Mouse (Mus musculus) heart, postnatal 0 days (tissue): ENCODE measurements at regions not wholly inside any gene's neighbourhood (a gene's known extent, or its start where the extent isn't known, plus 50 kb on each side); places are given as distances from the start of the nearest gene placed in this dataset.

ENCODE experiments used
- ATAC-seq: fragments of 200-750 bp; cut with Nextera tagmentation; 2 replicates; pipeline ENCODE4 v1.8.0; 2017; ENCODE audit warnings: low read depth, moderate number of reproducible peaks, moderate library complexity; ENCODE audit not compliant: insufficient read depth
- DNase-seq: peaks from one replicate; pipeline ENCODE4 v3.0.0-alpha.2; 2016; ENCODE audit warnings: low spot score
- H3K27ac ChIP-seq: fragments of 300-500 bp; sonication (generic); 2 replicates; pipeline ENCODE4 v1.5.1; 2014; ENCODE audit warnings: low read depth, mild to moderate bottlenecking
- H3K27me3 ChIP-seq: fragments of 300-500 bp; sonication (generic); 2 replicates; pipeline ENCODE4 v1.6.1; 2014; ENCODE audit warnings: low read length, mixed read lengths; ENCODE audit not compliant: control insufficient read depth, insufficient read depth
- H3K36me3 ChIP-seq: fragments of 300-500 bp; sonication (generic); replicated peaks from 2 replicates; pipeline ENCODE4 v1.6.1; 2014; ENCODE audit warnings: low read length, mixed read lengths; ENCODE audit not compliant: control insufficient read depth, insufficient read depth
- H3K4me1 ChIP-seq: fragments of 300-500 bp; sonication (generic); 2 replicates; pipeline ENCODE4 v1.6.1; 2014; ENCODE audit warnings: antibody characterized with exemption; ENCODE audit not compliant: control insufficient read depth, insufficient read depth
- H3K4me2 ChIP-seq: fragments of 300-500 bp; sonication (generic); 2 replicates; pipeline ENCODE4 v1.6.1; 2014; ENCODE audit warnings: low read depth, mild to moderate bottlenecking, low read length, moderate library complexity
- H3K4me3 ChIP-seq: fragments of 300-500 bp; sonication (generic); 2 replicates; pipeline ENCODE4 v1.5.1; 2014; ENCODE audit warnings: low read depth, low read length
- H3K9ac ChIP-seq: fragments of 300-500 bp; sonication (generic); replicated peaks from 2 replicates; pipeline ENCODE4 v1.6.1; 2014; ENCODE audit warnings: low read depth, low read length, mixed read lengths
- H3K9me3 ChIP-seq: fragments of 300-500 bp; sonication (generic); replicated peaks from 2 replicates; pipeline ENCODE4 v1.6.1; 2016; ENCODE audit warnings: low read length; ENCODE audit not compliant: control insufficient read depth
- CTCF ChIP-seq: IDR thresholded peaks from 2 replicates; pipeline ENCODE4 v1.5.1; 2016; ENCODE audit warnings: antibody characterized with exemption, control low read depth, low read depth
- EP300 ChIP-seq: IDR thresholded peaks from 2 replicates; pipeline ENCODE4 v1.6.1; 2016; ENCODE audit warnings: antibody characterized with exemption, low read depth
- WGBS: fragments of 180-500 bp; shearing (Covaris S2); extraction: QIAGEN DNeasy Blood & Tissue Kit; methylation state at CpG from one replicate; pipeline ENCODE4 v1.1.7; 2014; 5-methylcytosine and 5-hydroxymethylcytosine counted together

DNA sequence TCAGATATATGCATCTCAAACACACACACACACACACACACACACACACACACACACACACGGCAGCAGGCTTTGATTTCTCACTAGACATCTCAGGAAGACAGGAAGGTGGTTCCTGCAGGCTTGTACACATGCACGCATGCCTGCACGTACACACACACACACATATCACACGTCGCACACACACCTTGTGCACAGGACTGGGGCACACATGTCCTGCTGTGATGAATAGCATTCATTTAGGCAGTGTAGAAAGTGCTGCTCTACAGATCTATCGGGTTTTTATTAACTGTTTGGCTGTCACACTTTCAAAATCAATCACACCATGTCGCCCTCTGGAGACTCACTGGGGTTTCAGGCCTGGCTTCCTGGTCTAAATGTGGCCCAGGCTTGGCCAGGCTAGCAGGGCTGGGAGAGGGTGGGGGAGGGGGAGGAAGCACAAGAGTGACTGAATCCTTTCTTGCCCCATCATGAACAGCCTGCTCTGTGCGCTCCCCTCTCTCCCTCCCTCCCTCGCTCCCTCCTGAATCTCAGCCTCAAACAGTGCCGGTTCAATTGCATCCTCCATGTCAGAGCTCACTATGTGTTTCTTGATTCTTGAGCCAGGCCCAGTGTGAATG, 236.8 kb upstream of the Tle3 start:
- WGBS = 63% methylated on average over 10 of the region's 10 CpGs
- no peak for TF ChIP-seq CTCF
- no peak for TF ChIP-seq EP300
- Histone ChIP-seq H3K36me3 (no peaks in the 10 kb centered on the region), H3K9ac (no peak overlapping the region), H3K9me3 (no peaks in the 10 kb centered on the region), H3K4me2 (no peak overlapping the region), H3K27me3 (0 out of 2 replicates have a peak, but pooled peaks cover 21% of the 10 kb centered on the region), H3K4me3 (no peak overlapping the region), H3K4me1 (no peaks in the 10 kb centered on the region), H3K27ac (no peak overlapping the region)
- DNase-seq = no peak
- ATAC-seq = no peak

DNA sequence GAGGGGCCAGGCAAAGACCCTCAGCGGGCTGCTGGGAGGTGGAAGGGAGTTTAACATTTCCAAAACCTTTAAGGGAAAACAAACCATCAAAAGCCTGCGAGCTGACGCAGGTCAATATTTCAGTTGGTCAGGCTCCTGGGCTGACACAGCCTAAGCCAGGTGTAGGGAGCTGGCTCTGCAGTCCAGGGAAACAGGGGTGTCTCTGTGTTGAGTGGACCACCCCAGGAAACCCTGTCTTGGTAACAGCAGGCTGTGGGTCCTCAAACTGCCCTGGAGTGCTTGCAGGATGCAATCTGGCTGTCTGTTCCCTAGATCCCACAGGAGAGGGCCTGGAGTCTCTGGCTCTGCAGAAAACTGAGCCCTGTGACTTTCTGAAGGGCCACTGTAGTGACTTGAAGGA, 236.2 kb upstream of the Tle3 start:
- Histone ChIP-seq H3K27ac (no peak overlapping the region), H3K27me3 (0 out of 2 replicates have a peak, but pooled peaks cover 16% of the 10 kb centered on the region), H3K4me2 (no peak overlapping the region), H3K4me1 (no peaks in the 10 kb centered on the region), H3K9ac (no peak overlapping the region), H3K36me3 (no peaks in the 10 kb centered on the region), H3K4me3 (no peak overlapping the region), H3K9me3 (no peaks in the 10 kb centered on the region)
- TF ChIP-seq CTCF = no peak
- TF ChIP-seq EP300 = no peak
- no peak for ATAC-seq
- WGBS = 71% methylated on average over 3 of the region's 3 CpGs
- DNase-seq = no peak

DNA sequence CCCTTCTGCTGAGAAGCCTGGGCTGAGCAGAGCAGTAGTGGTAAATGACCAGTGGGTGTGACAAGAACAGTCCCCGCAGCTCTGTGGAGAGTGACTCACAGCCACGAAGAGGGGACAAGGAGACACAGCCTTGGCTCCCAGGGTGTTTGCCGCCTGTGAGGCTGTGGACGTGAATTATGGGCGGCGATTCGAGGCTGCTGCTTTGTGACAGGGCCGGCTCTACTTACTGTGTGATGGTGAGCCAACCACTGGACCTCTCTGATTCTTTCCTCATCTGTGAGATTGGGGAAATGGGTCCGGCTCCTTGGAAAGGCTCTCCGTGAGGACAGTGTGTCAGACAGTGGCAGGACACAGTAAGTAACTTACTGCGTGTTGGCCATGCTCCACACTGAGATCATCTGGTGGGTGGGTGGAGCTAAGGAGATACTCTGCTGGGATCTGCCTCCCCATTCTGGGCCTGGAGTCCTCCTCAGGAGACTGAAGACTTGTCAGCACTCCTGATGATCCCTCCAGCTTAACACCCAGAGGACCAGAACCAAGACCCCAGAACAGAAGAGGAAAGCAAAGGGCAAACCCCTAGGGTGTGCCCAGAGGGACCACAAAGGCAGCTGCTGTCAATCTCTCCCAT, 233.3 kb upstream of the Tle3 start:
- 53% methylated on average over 11 of the region's 11 CpGs for WGBS
- no peak for DNase-seq
- Histone ChIP-seq H3K27ac (no peak overlapping the region), H3K9ac (no peak overlapping the region), H3K4me3 (no peak overlapping the region), H3K9me3 (no peaks in the 10 kb centered on the region), H3K36me3 (no peaks in the 10 kb centered on the region), H3K4me2 (no peak overlapping the region), H3K27me3 (0 out of 2 replicates have a peak, but pooled peaks cover 7% of the 10 kb centered on the region), H3K4me1 (no peaks in the 10 kb centered on the region)
- TF ChIP-seq CTCF (no peak), EP300 (no peak)
- peak; percentile 44 for ATAC-seq

DNA sequence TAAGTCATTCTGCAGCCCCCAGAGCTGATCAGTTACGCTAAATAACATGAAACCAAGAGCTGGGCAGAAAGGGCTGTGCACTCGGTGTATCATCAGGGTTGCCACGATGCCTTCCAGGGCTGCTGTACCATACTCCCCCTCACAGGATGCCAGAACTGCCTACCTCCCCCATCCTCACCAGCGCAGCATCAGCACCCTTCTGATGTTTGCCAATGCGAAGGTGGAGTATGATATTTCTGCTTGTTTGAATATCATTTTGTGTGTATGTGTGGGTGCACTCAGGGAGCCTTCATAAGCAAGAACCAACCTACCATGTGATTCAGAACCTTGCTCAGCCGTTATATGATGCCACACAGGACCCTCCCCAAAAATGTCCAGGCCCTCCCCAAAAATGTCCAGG, 229.1 kb upstream of the Tle3 start:
- no peak for TF ChIP-seq CTCF
- TF ChIP-seq EP300 = no peak
- H3K9ac ChIP-seq = no peak overlapping the region
- no peaks in the 10 kb centered on the region for H3K4me1 ChIP-seq
- H3K9me3 ChIP-seq = no peaks in the 10 kb centered on the region
- H3K27ac ChIP-seq = no peak overlapping the region
- H3K36me3 ChIP-seq = no peaks in the 10 kb centered on the region
- DNase-seq (no peak), ATAC-seq (no peak)
- 84% methylated on average over 6 of the region's 6 CpGs for WGBS
- H3K4me3 ChIP-seq = no peak overlapping the region
- no peak overlapping the region for H3K4me2 ChIP-seq
- peaks cover 16% of the 10 kb centered on the region; the same call in 1 of the 2 replicates for H3K27me3 ChIP-seq

DNA sequence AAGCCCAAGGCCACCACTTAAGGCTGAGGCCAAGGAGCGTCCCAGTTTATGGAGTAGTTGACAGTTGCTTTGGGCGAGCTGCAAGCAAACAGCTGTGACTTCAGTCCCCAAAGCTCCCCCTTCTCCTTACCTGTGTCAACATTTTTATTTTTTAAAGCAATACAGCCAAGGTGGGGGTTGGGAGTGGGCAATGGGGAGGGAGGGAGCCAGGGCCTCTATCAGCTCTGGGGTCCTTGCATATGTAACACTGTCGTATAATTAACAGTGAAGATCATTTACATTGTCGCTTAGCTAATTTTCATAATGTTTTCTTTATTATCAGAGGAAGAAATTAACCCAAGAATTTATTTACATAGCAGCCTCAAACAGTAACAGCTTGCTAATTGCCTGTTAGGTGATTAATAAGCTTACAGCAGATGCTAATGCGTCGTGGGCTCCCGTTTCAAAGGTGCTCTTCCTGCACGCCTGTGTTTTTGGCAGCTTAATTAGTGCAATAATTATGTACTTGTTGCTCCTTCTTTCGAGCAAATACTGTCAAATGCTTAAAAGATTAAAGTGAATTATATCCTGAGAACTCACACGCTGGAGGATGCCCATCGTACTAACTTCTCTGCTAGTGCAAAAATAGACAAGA, 227.4 kb upstream of the Tle3 start:
- DNase-seq (no peak), ATAC-seq (no peak)
- Histone ChIP-seq H3K9me3 (no peaks in the 10 kb centered on the region), H3K27me3 (peaks cover 16% of the 10 kb centered on the region; the same call in 1 of the 2 replicates), H3K36me3 (no peaks in the 10 kb centered on the region), H3K4me3 (no peak overlapping the region), H3K27ac (no peak overlapping the region), H3K4me2 (no peak overlapping the region), H3K4me1 (no peaks in the 10 kb centered on the region), H3K9ac (no peak overlapping the region)
- WGBS = 77% methylated on average over 11 of the region's 11 CpGs
- no peak for TF ChIP-seq CTCF
- TF ChIP-seq EP300 = no peak

DNA sequence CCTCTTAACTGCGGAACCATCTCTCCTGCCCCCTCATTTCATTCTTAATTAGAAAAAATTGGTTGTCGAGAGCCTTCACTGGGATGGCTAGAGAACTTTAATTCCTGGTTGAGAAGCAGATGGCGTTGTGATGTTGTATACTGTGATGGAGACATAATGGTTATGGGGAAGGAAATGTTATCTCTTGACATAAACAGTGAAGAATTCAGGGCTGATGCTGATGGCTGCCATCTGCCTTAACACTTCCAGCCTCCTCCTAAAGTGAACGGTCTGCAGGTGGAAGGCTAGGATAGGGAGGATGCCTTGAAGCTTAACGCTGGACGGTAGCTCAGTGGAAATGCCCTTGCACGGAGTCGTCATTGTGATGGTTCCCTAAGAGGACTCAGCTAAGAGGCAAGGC, 226.4 kb upstream of the Tle3 start:
- no peak overlapping the region for H3K27ac ChIP-seq
- 81% methylated on average over 8 of the region's 8 CpGs for WGBS
- no peak overlapping the region for H3K4me3 ChIP-seq
- H3K36me3 ChIP-seq = no peaks in the 10 kb centered on the region
- no peak for ATAC-seq
- H3K27me3 ChIP-seq = peaks cover 16% of the 10 kb centered on the region; the same call in 1 of the 2 replicates
- no peak for TF ChIP-seq EP300
- TF ChIP-seq CTCF = no peak
- no peak overlapping the region for H3K4me2 ChIP-seq
- DNase-seq = no peak
- H3K9ac ChIP-seq = no peak overlapping the region
- H3K9me3 ChIP-seq = no peaks in the 10 kb centered on the region
- no peaks in the 10 kb centered on the region for H3K4me1 ChIP-seq
